Mouse (Mus musculus) cerebellum, adult 9-10 months (tissue): ENCODE measurements at regions not wholly inside any gene's neighbourhood (a gene's known extent, or its start where the extent isn't known, plus 50 kb on each side); places are given as distances from the start of the nearest gene placed in this dataset.

Source experiments
- DNase-seq: peaks from one replicate; pipeline ENCODE4 v3.0.0; 2022

DNA sequence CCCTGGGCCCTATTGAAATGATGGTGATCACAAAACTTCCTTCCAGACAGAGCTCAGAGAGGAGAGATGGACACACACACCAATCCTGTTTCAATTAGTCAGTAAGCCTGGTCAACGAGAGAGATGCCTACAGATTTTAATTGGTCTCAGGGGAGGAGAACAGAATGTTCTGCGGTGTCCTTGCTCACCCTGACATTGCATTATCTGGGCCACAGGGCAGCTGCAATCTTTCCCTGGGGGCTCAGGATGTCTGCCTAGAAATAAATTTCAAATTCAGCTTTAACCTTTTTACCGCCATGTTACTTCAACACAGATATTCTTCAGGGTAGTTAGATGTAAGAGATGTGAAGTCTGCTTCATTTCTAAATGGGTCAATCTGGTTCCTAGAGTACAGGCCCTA lies 115.0 kb upstream of the Dusp10 start:
- DNase-seq, result peak; percentile 10

DNA sequence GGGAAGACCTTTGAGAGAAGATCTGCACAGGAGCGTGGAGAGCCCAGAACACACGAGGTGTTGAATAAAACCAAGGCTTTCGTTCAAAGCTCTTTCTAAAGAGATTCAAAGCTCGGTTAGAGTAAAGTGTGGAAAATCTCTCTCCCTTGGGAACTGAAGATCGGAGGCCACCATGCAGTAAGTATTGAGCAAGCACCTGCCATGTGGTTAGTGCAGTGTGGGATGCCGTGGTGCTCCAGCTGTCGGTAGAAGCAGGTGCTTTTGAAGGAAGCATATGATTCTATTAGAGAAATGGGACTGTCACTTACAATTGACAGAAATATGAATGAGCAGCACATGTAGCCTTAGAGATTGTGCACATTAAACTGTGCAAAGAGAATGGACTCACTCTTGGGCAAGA lies 108.5 kb upstream of the Dusp10 start:
- no peak for DNase-seq

DNA sequence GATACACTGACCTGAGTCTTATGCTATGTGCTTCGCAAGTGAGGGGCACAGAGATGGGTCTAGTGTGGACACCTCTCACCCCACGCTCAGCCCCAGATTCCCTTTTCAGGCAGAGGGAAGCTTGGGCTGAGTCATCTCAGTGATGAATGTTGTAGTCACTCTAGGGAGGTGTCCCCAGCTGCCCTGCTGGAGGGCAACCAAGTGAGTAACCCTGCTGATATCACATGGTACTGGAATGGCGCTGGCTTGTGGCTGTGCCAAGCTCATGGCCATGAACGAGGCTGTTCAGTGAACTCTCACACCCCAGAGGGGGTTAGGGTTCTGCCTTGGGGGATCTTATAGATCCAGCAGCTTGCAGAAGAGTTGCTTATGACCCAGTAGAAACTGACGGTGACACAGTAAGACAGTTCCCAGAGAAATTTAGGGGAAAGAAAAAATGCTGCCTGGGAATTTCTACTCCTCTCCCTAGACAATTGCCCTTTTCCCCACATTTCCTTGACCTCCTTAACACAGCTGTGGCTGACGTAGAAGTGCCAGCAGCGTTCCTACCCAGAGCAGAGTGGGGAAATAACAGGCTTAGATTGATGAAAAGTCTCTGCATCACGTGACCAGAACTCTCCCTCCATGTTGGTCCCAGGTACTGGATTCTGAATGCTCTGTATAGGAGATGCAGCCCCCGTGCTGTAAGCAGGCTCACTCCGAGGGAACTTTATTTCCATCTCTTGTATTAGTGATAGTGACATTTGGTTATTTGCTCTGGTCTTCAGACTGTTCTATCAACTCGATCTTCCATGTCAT lies 107.6 kb upstream of the Dusp10 start:
- DNase-seq, result no peak

DNA sequence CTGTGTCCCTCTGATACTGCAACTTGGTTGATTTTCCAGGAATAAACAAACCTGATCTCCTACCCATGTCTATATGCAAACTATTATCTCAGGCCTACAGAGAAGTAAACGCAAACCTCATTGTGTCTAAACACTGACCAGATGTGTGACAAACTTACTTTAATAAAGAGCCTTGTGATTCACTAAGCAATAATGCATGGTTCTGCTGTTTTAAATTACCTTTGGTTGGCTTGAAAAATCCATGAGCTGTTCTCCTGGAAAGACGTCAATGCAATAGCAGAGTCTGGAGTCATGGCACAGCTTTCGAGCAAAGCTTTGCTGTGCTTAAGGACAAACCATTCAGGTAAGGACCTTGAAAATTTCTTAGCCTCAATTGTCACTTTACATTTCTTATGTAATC lies 95.4 kb upstream of the Dusp10 start:
- no peak for DNase-seq

DNA sequence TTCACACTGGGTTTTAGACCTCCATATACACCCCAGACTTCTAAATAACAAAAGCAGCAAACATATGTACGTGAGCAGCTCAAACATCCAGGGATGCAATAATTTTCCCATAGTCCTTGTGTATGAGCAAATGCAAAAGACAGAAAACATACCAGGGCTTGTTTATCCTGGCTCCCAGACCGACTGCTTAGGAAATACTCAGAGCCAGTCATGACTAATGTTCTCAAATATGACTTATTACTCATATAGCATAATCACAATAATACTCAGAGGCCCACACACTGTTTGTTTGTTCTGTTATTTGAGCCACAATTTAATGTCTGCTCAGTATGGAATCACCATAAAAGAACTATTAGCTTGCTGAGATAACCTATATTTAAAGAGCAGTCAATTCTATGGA lies 91.8 kb upstream of the Dusp10 start:
- no peak for DNase-seq

DNA sequence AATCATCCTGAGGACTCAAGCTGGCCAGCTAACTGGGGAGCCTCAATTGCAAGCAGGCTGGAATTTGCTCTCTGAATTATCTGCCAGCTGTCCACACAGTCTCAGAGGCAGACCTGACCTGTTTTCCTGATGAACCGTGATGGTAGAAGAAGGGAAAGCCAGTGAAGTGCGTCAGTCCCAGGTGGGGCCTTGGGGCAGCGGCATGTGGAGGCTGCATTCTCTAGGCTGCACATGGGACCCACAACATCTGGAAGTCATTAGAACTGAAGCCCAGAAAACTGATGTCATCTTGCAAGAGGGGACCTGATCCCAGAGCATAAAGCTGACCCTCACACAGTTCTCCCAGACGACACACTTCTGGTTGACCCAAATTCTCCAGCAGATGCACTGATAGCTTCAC lies 84.6 kb upstream of the Dusp10 start:
- DNase-seq, result peak; percentile 5

DNA sequence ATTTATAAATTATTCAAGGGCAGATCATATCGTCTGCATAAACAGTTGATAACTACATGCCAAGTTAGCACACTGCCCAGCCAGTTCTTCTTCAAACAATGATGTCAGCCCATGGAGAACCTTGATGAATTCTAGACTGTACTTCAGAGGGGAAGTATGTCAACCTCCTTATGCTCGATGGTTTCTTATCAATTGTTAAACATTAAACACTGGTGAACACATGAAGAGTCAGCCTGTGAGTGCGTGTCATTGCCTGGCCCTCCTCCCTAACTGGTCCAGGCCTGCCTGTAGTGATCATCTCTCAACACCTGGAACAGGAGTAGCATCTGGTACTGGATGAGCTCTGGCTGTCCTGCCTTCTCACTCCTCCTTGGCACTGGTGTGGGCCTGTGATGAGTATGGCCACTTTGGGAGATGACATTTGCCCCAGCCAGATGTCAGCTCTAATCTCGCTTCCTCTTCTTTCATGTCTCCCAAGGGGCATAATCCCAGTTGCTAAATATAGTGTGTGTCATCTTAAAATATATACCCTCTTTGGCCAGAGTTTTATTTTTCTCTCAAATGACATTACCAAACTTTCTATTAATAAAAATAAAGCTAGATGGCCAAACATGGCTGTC lies 82.6 kb upstream of the Dusp10 start:
- DNase-seq, result no peak

DNA sequence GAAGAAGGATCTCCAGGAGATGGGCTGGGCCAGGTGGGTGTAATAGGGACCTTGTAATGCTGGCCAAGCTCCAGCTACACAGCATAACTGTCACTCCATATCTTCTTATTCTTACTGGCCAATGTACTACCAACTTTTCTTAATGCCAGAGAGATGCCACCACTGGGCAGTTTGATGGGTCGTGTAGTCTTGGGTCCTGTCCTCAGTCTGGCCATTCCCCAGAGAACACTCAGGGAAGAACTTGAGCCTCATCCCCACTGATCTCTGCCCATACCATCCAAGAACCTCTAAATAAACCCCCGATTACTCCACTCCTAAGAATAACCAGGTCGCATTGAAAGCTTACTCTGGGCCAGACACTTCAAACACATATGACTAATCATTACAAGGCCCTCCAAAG lies 82.0 kb upstream of the Dusp10 start:
- DNase-seq, result no peak

DNA sequence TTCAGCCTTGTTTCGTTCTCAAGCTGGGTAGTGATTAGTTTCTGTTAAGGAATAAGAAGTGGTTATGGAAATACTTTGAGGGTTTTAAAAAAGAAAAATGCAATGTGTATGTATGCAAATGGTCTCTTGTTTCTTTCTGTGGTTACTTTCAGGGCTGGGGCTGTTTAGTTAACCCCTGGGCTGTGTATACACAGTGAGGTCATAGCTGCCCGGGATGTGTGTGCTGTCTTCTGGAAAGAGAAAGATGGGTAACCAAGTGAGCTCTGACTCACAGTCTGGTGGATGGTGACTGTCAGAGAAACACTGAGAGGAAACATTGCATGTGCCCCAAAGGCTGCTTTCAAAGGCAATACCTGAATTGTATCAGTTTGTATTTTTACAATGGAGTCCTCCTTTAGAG lies 79.3 kb upstream of the Dusp10 start:
- no peak for DNase-seq

DNA sequence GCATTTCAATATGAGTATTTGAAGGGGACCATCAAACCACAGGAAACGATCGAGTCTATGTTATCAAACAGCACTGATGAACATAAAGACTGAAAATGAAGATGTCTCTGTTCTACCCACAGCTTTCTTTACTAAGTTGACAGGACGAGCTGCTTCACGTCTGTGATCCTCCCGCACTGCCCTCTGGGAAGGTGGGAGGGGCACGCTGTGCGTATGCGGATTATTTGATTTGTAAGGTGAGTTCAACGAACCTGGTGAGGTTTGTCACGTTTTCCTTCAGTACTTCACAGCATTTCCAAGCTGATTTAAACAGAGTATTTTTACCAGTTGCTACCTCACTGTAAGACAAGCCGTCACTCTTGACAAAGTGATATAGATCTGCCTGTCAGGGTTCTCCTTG lies 75.9 kb upstream of the Dusp10 start:
- no peak for DNase-seq

DNA sequence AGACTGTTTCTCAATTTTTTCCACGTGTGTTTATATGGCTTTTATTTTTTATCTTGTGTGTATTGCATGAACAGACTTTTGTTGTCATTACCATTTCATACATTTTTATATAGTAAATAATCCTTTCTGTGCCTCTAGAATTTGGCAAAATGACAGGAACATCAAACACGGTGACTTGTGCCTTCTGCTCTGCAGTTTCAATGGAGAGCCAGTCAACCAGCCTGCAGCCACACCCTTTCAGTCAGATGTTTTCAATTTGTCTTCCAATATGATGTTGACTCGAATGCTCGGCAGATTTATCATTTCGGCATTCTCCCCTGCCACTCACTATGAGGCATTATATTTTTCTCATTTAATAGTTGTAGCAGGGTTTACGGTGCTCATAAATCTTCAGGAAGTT lies 74.7 kb upstream of the Dusp10 start:
- no peak for DNase-seq

DNA sequence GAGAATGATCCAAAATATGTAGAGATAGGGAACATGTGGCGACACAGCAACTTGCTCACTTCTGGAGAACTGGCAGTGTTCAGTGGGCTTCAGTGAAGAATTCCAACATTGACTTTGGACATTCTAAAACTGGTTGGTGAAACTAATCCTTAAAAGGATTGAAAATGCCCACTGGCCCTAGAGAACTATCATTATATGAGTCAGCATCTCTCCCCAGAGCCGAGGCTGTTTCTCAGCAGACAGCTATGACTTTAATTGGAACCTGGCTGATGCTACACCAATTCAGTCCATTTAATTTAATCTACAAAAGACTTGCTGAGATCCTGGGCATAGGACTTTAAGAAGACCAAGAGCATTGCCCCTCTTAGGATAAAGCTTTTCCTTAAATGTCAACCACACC lies 72.4 kb upstream of the Dusp10 start:
- DNase-seq, result no peak

DNA sequence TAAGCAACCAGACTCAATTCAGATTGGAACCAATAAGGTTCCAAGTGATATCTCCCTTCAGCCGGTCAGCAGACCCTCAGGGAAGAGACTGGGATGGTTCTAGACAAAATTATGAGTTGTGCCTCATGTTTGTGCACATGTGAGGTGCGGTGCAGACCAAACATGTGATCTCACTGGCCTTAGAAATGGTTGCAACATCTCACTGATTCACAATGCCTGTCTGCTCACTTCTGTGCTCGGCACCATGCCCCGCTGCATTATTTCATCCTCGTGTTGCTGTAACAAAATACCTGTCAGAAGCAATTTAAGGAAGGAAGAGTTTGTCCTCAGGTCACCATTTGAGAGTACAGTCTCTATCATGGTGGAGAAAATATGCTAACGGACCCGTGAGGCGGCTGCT lies 66.9 kb upstream of the Dusp10 start:
- DNase-seq, result no peak

DNA sequence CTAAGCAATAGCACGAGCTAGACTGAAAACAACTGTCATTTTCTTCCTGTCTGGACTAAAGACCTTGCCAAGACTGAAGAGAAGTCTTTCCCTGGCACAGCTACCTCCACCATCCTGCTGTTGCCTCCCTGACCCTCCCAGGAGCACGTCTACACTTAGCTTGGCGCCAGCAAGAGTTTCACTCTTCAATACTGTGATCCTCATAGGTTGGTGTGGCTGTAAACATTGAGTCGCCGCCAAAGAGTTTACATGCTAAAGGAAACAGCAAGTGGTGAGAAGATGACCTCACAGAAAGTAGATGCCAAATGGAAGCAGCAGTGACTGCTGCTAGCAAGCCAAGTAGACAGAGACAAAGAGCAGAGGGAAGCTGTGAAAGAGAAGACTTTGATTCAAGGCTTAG lies 66.0 kb upstream of the Dusp10 start:
- DNase-seq, result no peak

DNA sequence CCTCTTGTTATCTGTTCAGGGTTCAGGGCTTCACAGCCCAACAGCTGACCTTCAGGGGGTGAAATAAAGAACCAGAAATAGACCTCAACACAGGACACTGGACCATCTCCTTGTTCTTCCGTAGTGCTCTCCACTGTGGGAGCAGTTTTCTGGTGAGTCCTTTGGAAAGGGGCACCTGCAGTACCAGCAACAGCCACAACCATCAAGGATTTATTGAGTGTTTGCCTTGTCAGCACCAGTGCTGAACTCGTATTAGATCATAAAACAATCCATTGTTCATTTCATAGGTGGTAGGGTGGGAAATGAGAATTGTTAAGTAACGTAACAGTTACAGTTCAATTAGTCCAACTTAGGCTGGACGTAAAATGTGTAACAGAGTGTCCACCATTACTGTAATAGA lies 63.9 kb upstream of the Dusp10 start:
- no peak for DNase-seq

DNA sequence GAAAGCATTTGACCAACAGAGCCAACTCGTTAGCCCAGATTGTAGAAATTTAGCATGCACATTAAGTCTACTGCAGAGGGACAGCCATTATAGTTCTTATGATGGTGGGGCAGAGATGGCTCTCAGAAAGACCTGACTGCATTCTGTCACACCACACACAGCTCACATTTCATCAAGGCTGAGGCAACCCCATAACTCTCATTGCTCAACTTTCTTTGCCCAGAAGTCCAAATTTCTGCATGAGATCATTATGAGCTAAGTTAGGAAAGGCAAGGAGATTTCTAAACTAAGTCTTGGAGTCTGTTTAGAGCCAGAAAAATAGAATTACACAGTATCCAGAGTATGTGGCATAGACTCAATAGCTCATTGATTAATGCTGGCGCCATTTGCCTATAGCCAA lies 59.0 kb upstream of the Dusp10 start:
- no peak for DNase-seq

DNA sequence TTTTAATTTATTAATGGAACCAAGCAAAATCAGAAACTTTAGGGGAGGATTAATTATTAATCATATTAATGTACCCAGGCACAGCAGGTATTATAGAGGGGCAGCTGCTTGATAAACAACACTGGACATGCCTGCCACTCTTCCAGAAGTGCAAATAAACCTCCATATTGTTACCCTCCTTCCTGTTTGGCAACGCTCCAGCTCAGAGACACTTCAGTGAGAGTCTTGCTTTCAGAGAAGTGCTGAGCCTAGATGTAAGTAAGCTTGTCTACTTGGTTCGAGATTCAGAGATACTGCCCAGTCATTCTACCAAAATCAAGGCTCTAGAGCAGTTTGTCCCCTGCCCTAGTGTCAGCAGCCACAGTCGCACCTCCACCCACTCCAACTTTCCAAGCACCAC lies 56.7 kb upstream of the Dusp10 start:
- DNase-seq, result no peak

DNA sequence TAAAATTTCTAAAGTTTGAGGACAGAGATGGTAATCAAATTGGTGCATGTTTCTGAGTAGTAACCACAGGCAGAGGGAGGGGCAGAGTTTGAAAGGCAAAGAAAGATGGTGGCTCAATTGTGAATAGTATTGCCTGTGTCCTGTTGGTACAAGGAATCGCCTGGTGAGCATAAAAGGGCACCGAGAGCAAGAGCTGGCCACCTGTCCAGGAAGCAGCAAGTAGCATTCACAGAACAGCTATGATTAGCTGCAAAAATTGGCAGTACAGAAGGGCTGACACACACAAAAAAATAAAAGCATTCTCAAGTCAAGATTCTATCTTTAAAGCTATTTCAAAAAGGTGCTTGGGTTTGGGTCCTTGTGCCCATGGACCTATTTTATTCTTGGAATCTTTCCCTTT lies 51.7 kb upstream of the Dusp10 start:
- no peak for DNase-seq

DNA sequence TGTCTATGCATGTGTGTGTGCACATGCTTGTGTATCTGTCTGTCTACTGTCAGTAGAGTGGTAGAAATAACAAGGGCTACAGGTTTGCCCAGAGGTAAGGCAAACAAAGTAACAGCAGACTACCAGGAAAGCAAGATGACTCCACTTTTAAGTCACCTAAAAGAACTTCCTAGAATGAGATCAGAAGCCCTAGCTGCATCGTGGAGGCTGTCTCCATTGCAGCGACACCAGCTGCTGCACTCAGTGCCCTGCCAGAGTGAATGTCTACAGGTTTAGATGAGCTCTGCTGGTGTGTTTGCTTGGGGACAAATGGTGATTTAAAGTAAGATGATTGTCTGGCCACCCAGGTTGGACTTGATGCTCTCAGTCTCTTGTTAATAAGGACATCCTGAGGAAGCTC lies 50.6 kb upstream of the Dusp10 start:
- DNase-seq, result no peak

DNA sequence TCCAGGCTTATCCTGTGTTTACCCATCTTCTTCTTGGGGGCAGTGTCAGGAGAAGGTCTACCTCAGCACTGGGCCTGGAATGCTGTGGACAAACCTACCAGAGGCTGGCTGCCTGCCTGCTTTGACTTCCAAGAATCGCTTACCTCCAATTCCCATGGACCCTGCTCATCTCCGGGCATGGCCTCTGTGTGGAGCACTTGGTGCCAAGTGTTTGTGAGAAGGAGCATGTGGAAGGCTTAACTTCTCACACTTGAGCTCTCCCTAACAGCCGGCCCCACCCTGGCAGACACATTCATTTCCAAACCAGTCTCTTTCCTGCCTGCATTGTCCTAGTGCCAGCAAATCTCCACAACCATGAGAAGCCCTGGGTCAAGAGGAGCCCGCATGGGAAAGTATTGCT lies 49.8 kb upstream of the Dusp10 start:
- no peak for DNase-seq
